Mouse (Mus musculus): ENCODE measurements around the gene Mcts2.

- TF ChIP-seq ZKSCAN1 (IDR thresholded peaks at IDR 0.05; ENCODE audit: low read depth, low read length) (no peak), CTCF (IDR thresholded peaks at IDR 0.05 in 2 of 3, conservative IDR thresholded peaks at IDR 0.05 in 1 of 3; ENCODE audit: control insufficient read depth in 1 of 3, insufficient read depth in 1 of 3, low read depth in 2 of 3, low read length in 3 of 3, poor library complexity in 1 of 3, severe bottlenecking in 1 of 3) (no peak), ZNF384 (IDR thresholded peaks at IDR 0.05; ENCODE audit: low read depth, low read length) (no peak), EP300 (IDR thresholded peaks at IDR 0.05; ENCODE audit: low read depth in 1 of 2, low read length in 2 of 2) (no peak), TAL1 (IDR thresholded peaks at IDR 0.05; ENCODE audit: low read length) (no peak), HCFC1 (IDR thresholded peaks at IDR 0.05; ENCODE audit: low read depth, low read length) (no peak), GATA1 (IDR thresholded peaks at IDR 0.05; ENCODE audit: low read depth, low read length) (no peak), MAX (IDR thresholded peaks at IDR 0.05; ENCODE audit: low read length) (no peak)
These were observed 39.4 kb downstream of the Mcts2 start for GRCm38 (mm10) chr2:152726213-152726612.
